Mouse (Mus musculus) thymus, postnatal 4 days (tissue): Measurements from ENCODE around the gene Rabgap1l.

ENCODE experiments used
- DNase-seq: peaks from one replicate; pipeline ENCODE4 v3.0.0; 2021

Gene Rabgap1l

GRCm38 (mm10) chr1:160227196-160227595 lies 565.8 kb downstream of the Rabgap1l start:
- DNase-seq = no peak

GRCm38 (mm10) chr1:160224093-160224492 lies 568.9 kb downstream of the Rabgap1l start:
- no peak for DNase-seq

GRCm38 (mm10) chr1:160217898-160218297 lies 575.1 kb downstream of the Rabgap1l start:
- no peak for DNase-seq

- no peak for DNase-seq
These were observed 578.8 kb downstream of the Rabgap1l start for GRCm38 (mm10) chr1:160214171-160214570.

- peak; percentile 100 for DNase-seq
These were observed 580.0 kb downstream of the Rabgap1l start, which contains the start of gene Cacybp for GRCm38 (mm10) chr1:160212703-160213669. Cacybp (minus strand) TSS chr1:160212875.

GRCm38 (mm10) chr1:160212123-160212691 lies 580.8 kb downstream of the Rabgap1l start:
- DNase-seq = no peak

- no peak for DNase-seq
These were observed 581.4 kb downstream of the Rabgap1l start for GRCm38 (mm10) chr1:160211597-160212122.

- no peak for DNase-seq
These were observed 582.4 kb downstream of the Rabgap1l start for GRCm38 (mm10) chr1:160210566-160210965.

- DNase-seq = no peak
These were observed 583.2 kb downstream of the Rabgap1l start for GRCm38 (mm10) chr1:160209844-160210243.

GRCm38 (mm10) chr1:160205486-160205885 lies 587.5 kb downstream of the Rabgap1l start:
- DNase-seq = no peak

- no peak for DNase-seq
These were observed 597.7 kb downstream of the Rabgap1l start for GRCm38 (mm10) chr1:160195337-160195663.

GRCm38 (mm10) chr1:160194529-160195336 lies 598.3 kb downstream of the Rabgap1l start, which contains the start of gene Mrps14:
Mrps14 (plus strand) TSS chr1:160195215.
- DNase-seq = peak; percentile 99

- peak; percentile 19 for DNase-seq
These were observed 608.5 kb downstream of the Rabgap1l start for GRCm38 (mm10) chr1:160184506-160184905.

- DNase-seq = no peak
These were observed 611.8 kb downstream of the Rabgap1l start for GRCm38 (mm10) chr1:160181216-160181615.

- DNase-seq = no peak
These were observed 616.1 kb downstream of the Rabgap1l start for GRCm38 (mm10) chr1:160176903-160177302.
